Mouse (Mus musculus): Measurements from ENCODE around the gene Kin.

Gene Kin

GRCm38 (mm10) chr2:10080310-10081010 lies at the start of gene Kin, which contains the start of gene Atp5c1:
TSS of gene Kin (plus strand) at chr2:10080593.
TSS of gene Atp5c1 (minus strand) at chr2:10080510.
- DNase-seq (ENCODE audit: low read depth, low spot score): peak; percentile 95

GRCm38 (mm10) chr2:10033684-10034083 lies 46.7 kb upstream of the Kin start:
- DNase-seq (ENCODE audit: low read depth, low spot score): no peak

- no peak for DNase-seq (ENCODE audit: low read depth, low spot score)
Observed at GRCm38 (mm10) chr2:10034976-10035375, 45.4 kb upstream of the Kin start.

- peak; percentile 30 for DNase-seq (ENCODE audit: low read depth, low spot score)
Observed at GRCm38 (mm10) chr2:10047758-10048436, 32.5 kb upstream of the Kin start.

- DNase-seq (ENCODE audit: low read depth, low spot score): peak; percentile 92
Observed at GRCm38 (mm10) chr2:10048461-10048860, 31.9 kb upstream of the Kin start, which contains the start of gene Taf3. TSS of gene Taf3 (minus strand) at chr2:10048596.

GRCm38 (mm10) chr2:10049456-10049855 lies 30.9 kb upstream of the Kin start:
- DNase-seq (ENCODE audit: low read depth, low spot score): no peak

GRCm38 (mm10) chr2:10050878-10051277 lies 29.5 kb upstream of the Kin start:
- DNase-seq (ENCODE audit: low read depth, low spot score): no peak

GRCm38 (mm10) chr2:10051996-10052395 lies 28.4 kb upstream of the Kin start:
- no peak for DNase-seq (ENCODE audit: low read depth, low spot score)

- no peak for DNase-seq (ENCODE audit: low read depth, low spot score)
Observed at GRCm38 (mm10) chr2:10058836-10059235, 21.6 kb upstream of the Kin start.

GRCm38 (mm10) chr2:10071751-10072150 lies 8.6 kb upstream of the Kin start:
- no peak for DNase-seq (ENCODE audit: low read depth, low spot score)

GRCm38 (mm10) chr2:10074470-10074869 lies 5.9 kb upstream of the Kin start:
- DNase-seq (ENCODE audit: low read depth, low spot score): no peak

- no peak for DNase-seq (ENCODE audit: low read depth, low spot score)
Observed at GRCm38 (mm10) chr2:10076675-10077074, 3.7 kb upstream of the Kin start.

- DNase-seq (ENCODE audit: low read depth, low spot score): no peak
Observed at GRCm38 (mm10) chr2:10079745-10080309, 566 bp upstream of the Kin start.

- no peak for DNase-seq (ENCODE audit: low read depth, low spot score)
Observed at GRCm38 (mm10) chr2:10081453-10082080, 1.2 kb downstream of the Kin start.

GRCm38 (mm10) chr2:10082737-10083136 lies 2.3 kb downstream of the Kin start:
- DNase-seq (ENCODE audit: low read depth, low spot score): no peak

- no peak for DNase-seq (ENCODE audit: low read depth, low spot score)
Observed at GRCm38 (mm10) chr2:10087256-10087850, 7.0 kb downstream of the Kin start.

GRCm38 (mm10) chr2:10094327-10095100 lies 14.1 kb downstream of the Kin start:
- DNase-seq (ENCODE audit: low read depth, low spot score): no peak

- no peak for DNase-seq (ENCODE audit: low read depth, low spot score)
Observed at GRCm38 (mm10) chr2:10098598-10099215, 18.3 kb downstream of the Kin start.

GRCm38 (mm10) chr2:10100471-10100870 lies 20.1 kb downstream of the Kin start:
- no peak for DNase-seq (ENCODE audit: low read depth, low spot score)

- no peak for DNase-seq (ENCODE audit: low read depth, low spot score)
Observed at GRCm38 (mm10) chr2:10101180-10101579, 20.8 kb downstream of the Kin start.

All from c-Kit-negative CD71-positive TER-119-positive erythroid progenitor cells, embryonic 14.5 days (primary cell).